ENCODE assay signal across 19 mouse cellular contexts in genomic region chr17:56015293-56015692, GRCm38 (mm10). TPM values are rescaled to one million over a fixed set of nuclear protein-coding genes. Genes with fewer than 3 reads are reported as not detected.
A peak's percentile ranks its signal among the peaks of the same experiment; 100 is the strongest.
DNase-seq lines count a peak whose midpoint lies in the region; ATAC-seq lines count a peak whose summit lies in the region.
"Had no signal": no experiment of that assay in that cellular context is flagged by ENCODE, and none has a peak within 500 bp of the region (broad histone marks: within the 10 kb centered on the region; RNA-seq: fewer than 3 reads in every experiment).

No protein-coding gene starts in this region.

- no peaks in the 10 kb centered on the region for H3K27me3 ChIP-seq in hindbrain, embryonic 14.5 days (ENCODE audit: control insufficient read depth, insufficient read depth, low read length)
- no peaks in the 10 kb centered on the region for H3K27me3 ChIP-seq in hindbrain, embryonic 16.5 days (replicated peaks; ENCODE audit: control insufficient read depth, insufficient read depth, low read length)
- H3K27me3 ChIP-seq: embryonic facial prominence, embryonic 12.5 days; forebrain, embryonic 13.5 days; forebrain, embryonic 15.5 days had no signal

- peak; percentile 9 for DNase-seq in adrenal gland, adult 8-10 months
- DNase-seq in adrenal gland, postnatal 4 days (ENCODE audit: low spot score in 2 of 2) = no peak
- peak; percentile 10 for DNase-seq in gastrocnemius, adult 18-20 months (ENCODE audit: low spot score)
- no peak for DNase-seq in gastrocnemius, postnatal 10 days
- DNase-seq in 3T3-L1 (ENCODE audit: low read depth, low spot score) = peak; percentile 57
- DNase-seq in NIH3T3 (ENCODE audit: low read depth) = peak; percentile 58
- no peak for DNase-seq in hindbrain, embryonic 14.5 days (ENCODE audit: low spot score)
- DNase-seq: adrenal gland, postnatal 10 days; adrenal gland, postnatal 25 days; cerebellum, adult 11 months; cerebellum, adult 18-20 months; cerebellum, adult 8-10 months; cerebellum, postnatal 25 days; forebrain, postnatal 0 days had no signal

- ATAC-seq in hindbrain, embryonic 14.5 days (ENCODE audit: low FRiP score) = no peak
- no peak for ATAC-seq in hindbrain, embryonic 16.5 days
- ATAC-seq: forebrain, embryonic 15.5 days; forebrain, postnatal 0 days had no signal

- no peaks in the 10 kb centered on the region for H3K9me3 ChIP-seq in hindbrain, embryonic 14.5 days (ENCODE audit: control insufficient read depth, low read length)
- no peaks in the 10 kb centered on the region for H3K9me3 ChIP-seq in hindbrain, embryonic 16.5 days (ENCODE audit: control insufficient read depth, low read length)
- H3K9me3 ChIP-seq: embryonic facial prominence, embryonic 10.5 days; embryonic facial prominence, embryonic 12.5 days; forebrain, embryonic 13.5 days; forebrain, embryonic 15.5 days had no signal

- H3K4me2 ChIP-seq in hindbrain, embryonic 14.5 days (replicated peaks) = no peak overlapping the region
- H3K4me2 ChIP-seq in hindbrain, embryonic 16.5 days (ENCODE audit: low read length) = no peak overlapping the region
- H3K4me2 ChIP-seq: embryonic facial prominence, embryonic 12.5 days; forebrain, embryonic 13.5 days; forebrain, embryonic 15.5 days had no signal

- peaks cover 15% of the 10 kb centered on the region for H3K4me1 ChIP-seq in hindbrain, embryonic 14.5 days (replicated peaks; ENCODE audit: control insufficient read depth, insufficient read depth, low read length)
- peaks cover 15% of the 10 kb centered on the region for H3K4me1 ChIP-seq in hindbrain, embryonic 16.5 days (ENCODE audit: control insufficient read depth, insufficient read depth, low read depth, low read length)

- H3K4me3 ChIP-seq in hindbrain, embryonic 14.5 days (replicated peaks; ENCODE audit: low read length) = no peak overlapping the region
- H3K4me3 ChIP-seq in hindbrain, embryonic 16.5 days (ENCODE audit: low read length) = no peak overlapping the region
- H3K4me3 ChIP-seq: embryonic facial prominence, embryonic 10.5 days; embryonic facial prominence, embryonic 12.5 days; forebrain, embryonic 13.5 days; forebrain, embryonic 15.5 days had no signal

- no peak overlapping the region for H3K9ac ChIP-seq in hindbrain, embryonic 14.5 days
- H3K9ac ChIP-seq in hindbrain, embryonic 16.5 days (ENCODE audit: low read depth, low read length) = no peak overlapping the region
- H3K9ac ChIP-seq: embryonic facial prominence, embryonic 12.5 days; forebrain, embryonic 13.5 days; forebrain, embryonic 15.5 days; forebrain, postnatal 0 days had no signal

- H3K36me3 ChIP-seq in hindbrain, embryonic 14.5 days (replicated peaks; ENCODE audit: control insufficient read depth, insufficient read depth) = peaks cover 98% of the 10 kb centered on the region
- H3K36me3 ChIP-seq in hindbrain, embryonic 16.5 days (ENCODE audit: control insufficient read depth, insufficient read depth, low read length) = peaks cover 71% of the 10 kb centered on the region

- 93% methylated on average over 9 of the region's 9 CpGs for WGBS in hindbrain, embryonic 14.5 days
- WGBS in hindbrain, embryonic 16.5 days = 98% methylated on average over 9 of the region's 9 CpGs

- H3K27ac ChIP-seq in hindbrain, embryonic 14.5 days = no peak overlapping the region
- no peak overlapping the region for H3K27ac ChIP-seq in hindbrain, embryonic 16.5 days (ENCODE audit: low read depth, low read length)
- H3K27ac ChIP-seq: embryonic facial prominence, embryonic 10.5 days; embryonic facial prominence, embryonic 12.5 days; forebrain, embryonic 13.5 days; forebrain, embryonic 15.5 days had no signal

RNA-seq across cellular contexts. Expression of gene Mpnd, which starts 9.8 kb away (rescaled TPM):
- total RNA-seq in adrenal gland, adult 8-10 months (2022) = 100 to 1,000 TPM; 101 to 119 (median 110) TPM
- 10 to 100 TPM; 91.6 to 91.9 TPM for total RNA-seq in adrenal gland, postnatal 4 days (2021)
- total RNA-seq in gastrocnemius, adult 18-20 months (2021) = 10 to 100 TPM; 34.6 to 35.4 TPM
- total RNA-seq in gastrocnemius, postnatal 10 days (2021) = 10 to 100 TPM; 31.6 to 36.9 TPM
- 146 and 151 TPM in 2 replicates for polyA plus RNA-seq in hindbrain, embryonic 14.5 days (2014; fragmentation: Nextera tagmentation; extraction: Ambion mirVana)
- 119 and 127 TPM in 2 replicates for polyA plus RNA-seq in hindbrain, embryonic 16.5 days (2015; fragmentation: Nextera tagmentation; extraction: Ambion mirVana)

RNA-seq across cellular contexts. Expression of gene Stap2, which starts 9.9 kb away (rescaled TPM):
- 1 to 10 TPM; 4.8 to 9.3 (median 6.8) TPM for total RNA-seq in adrenal gland, adult 8-10 months (2022)
- total RNA-seq in adrenal gland, postnatal 4 days (2021) = 1 to 10 TPM; 9.3 to 9.4 TPM
- total RNA-seq in gastrocnemius, adult 18-20 months (2021) = 1 to 10 TPM; 1.9 to 3.2 TPM
- 1 to 10 TPM; 4.7 to 8.1 TPM for total RNA-seq in gastrocnemius, postnatal 10 days (2021)
- 5.6 and 6.0 TPM in 2 replicates for polyA plus RNA-seq in hindbrain, embryonic 14.5 days (2014; fragmentation: Nextera tagmentation; extraction: Ambion mirVana)
- polyA plus RNA-seq in hindbrain, embryonic 16.5 days (2015; fragmentation: Nextera tagmentation; extraction: Ambion mirVana) = 6.5 and 6.8 TPM in 2 replicates

RNA-seq across cellular contexts. Expression of gene Sh3gl1, which starts 21.1 kb away (rescaled TPM):
- 10 to 100 TPM; 44.3 to 52.5 (median 49.9) TPM for total RNA-seq in adrenal gland, adult 8-10 months (2022)
- total RNA-seq in adrenal gland, postnatal 4 days (2021) = 10 to 100 TPM; 66.3 to 67.4 TPM
- 1 to 10 TPM; 7.7 to 7.9 TPM for total RNA-seq in gastrocnemius, adult 18-20 months (2021)
- 10 to 100 TPM; 25.7 to 35.0 TPM for total RNA-seq in gastrocnemius, postnatal 10 days (2021)
- polyA plus RNA-seq in hindbrain, embryonic 14.5 days (2014; fragmentation: Nextera tagmentation; extraction: Ambion mirVana) = 91.1 and 94.1 TPM in 2 replicates
- 106 and 112 TPM in 2 replicates for polyA plus RNA-seq in hindbrain, embryonic 16.5 days (2015; fragmentation: Nextera tagmentation; extraction: Ambion mirVana)

RNA-seq across cellular contexts. Expression of gene Chaf1a, which starts 24.9 kb away (rescaled TPM):
- total RNA-seq in adrenal gland, adult 8-10 months (2022) = 1 to 10 TPM; 3.8 to 6.0 (median 4.3) TPM
- total RNA-seq in adrenal gland, postnatal 4 days (2021) = 10 to 100 TPM; 15.6 to 16.2 TPM
- total RNA-seq in gastrocnemius, adult 18-20 months (2021) = under 1 TPM; 0.46 to 0.95 TPM
- 1 to 10 TPM; 3.6 to 8.7 TPM for total RNA-seq in gastrocnemius, postnatal 10 days (2021)
- polyA plus RNA-seq in hindbrain, embryonic 14.5 days (2014; fragmentation: Nextera tagmentation; extraction: Ambion mirVana) = 3.1 and 3.6 TPM in 2 replicates
- 4.5 and 6.7 TPM in 2 replicates for polyA plus RNA-seq in hindbrain, embryonic 16.5 days (2015; fragmentation: Nextera tagmentation; extraction: Ambion mirVana)

RNA-seq across cellular contexts. Expression of gene Fsd1, which starts 29.0 kb away (rescaled TPM):
- 1 to 10 TPM in 3 of 4 experiments, under 1 TPM in 1; 0.87 to 3.4 (median 2.9) TPM for total RNA-seq in adrenal gland, adult 8-10 months (2022)
- total RNA-seq in adrenal gland, postnatal 4 days (2021) = 1 to 10 TPM; 4.1 to 9.2 TPM
- total RNA-seq in gastrocnemius, adult 18-20 months (2021) = not detected
- 1 to 10 TPM in 1 of 2 experiments, under 1 TPM in 1; 0.49 to 1.0 TPM for total RNA-seq in gastrocnemius, postnatal 10 days (2021)
- 167 and 175 TPM in 2 replicates for polyA plus RNA-seq in hindbrain, embryonic 14.5 days (2014; fragmentation: Nextera tagmentation; extraction: Ambion mirVana)
- 227 and 252 TPM in 2 replicates for polyA plus RNA-seq in hindbrain, embryonic 16.5 days (2015; fragmentation: Nextera tagmentation; extraction: Ambion mirVana)

Comparison
In these comparisons a context has a peak if more than half of its experiments do, and no peak if none do; other contexts are left out.
1. DNase-seq: peak in adrenal gland, adult 8-10 months (single experiment), gastrocnemius, adult 18-20 months (single experiment), 3T3-L1 (single experiment) and NIH3T3 (single experiment); none in adrenal gland, postnatal 4 days (0 of 2), gastrocnemius, postnatal 10 days (single experiment) and hindbrain, embryonic 14.5 days (single experiment).